Mouse (Mus musculus) left cerebral cortex, postnatal 36 days (tissue): ENCODE measurements at regions not wholly inside any gene's neighbourhood (a gene's known extent, or its start where the extent isn't known, plus 50 kb on each side); places are given as distances from the start of the nearest gene placed in this dataset.

ENCODE experiments used
- DNase-seq, 2 experiments: peaks; one replicate each; pipeline ENCODE4 v3.0.0; 2021 to 2022; ENCODE audit warnings: low spot score in 2 of 2, mixed read lengths in 1 of 2
- intact Hi-C: fragments of 180-260 bp; cut with DNase I; formaldehyde crosslinking; loops from one replicate; pipeline ENCODE4 v1.15.1; 2025

- intact Hi-C loops: no loop called here
- no peak for DNase-seq
These were observed 1130.7 kb downstream of the Gsdmc2 start for GRCm38 (mm10) chr15:62714265-62714664.

GRCm38 (mm10) chr15:62712543-62713131, 1132.3 kb downstream of the Gsdmc2 start:
- intact Hi-C loops: no loop called here

GRCm38 (mm10) chr15:62712060-62712542, 1132.9 kb downstream of the Gsdmc2 start:
- intact Hi-C loops: no loop called here
- no peak for DNase-seq

More at GRCm38 (mm10) chr15:62712543-62713131, 1132.3 kb downstream of the Gsdmc2 start:
- DNase-seq: no peak

- intact Hi-C loops: no loop called here
- no peak for DNase-seq
These were observed 1135.4 kb downstream of the Gsdmc2 start for GRCm38 (mm10) chr15:62709546-62709945.

GRCm38 (mm10) chr15:62698559-62698958, 1146.4 kb downstream of the Gsdmc2 start:
- no peak for DNase-seq
- intact Hi-C loops: no loop called here

GRCm38 (mm10) chr15:62694734-62695133, 1150.2 kb downstream of the Gsdmc2 start:
- intact Hi-C loops: no loop called here
- no peak for DNase-seq

- no peak for DNase-seq
- intact Hi-C loops: no loop called here
These were observed 1151.3 kb downstream of the Gsdmc2 start for GRCm38 (mm10) chr15:62693671-62694070.

GRCm38 (mm10) chr15:62673410-62673809, 1171.6 kb downstream of the Gsdmc2 start:
- no peak for DNase-seq
- intact Hi-C loops: no loop called here

- intact Hi-C loops: no loop called here
- DNase-seq: no peak
These were observed 1175.0 kb downstream of the Gsdmc2 start for GRCm38 (mm10) chr15:62670026-62670425.

GRCm38 (mm10) chr15:62659096-62659495, 1185.9 kb downstream of the Gsdmc2 start:
- intact Hi-C loops: no loop called here
- DNase-seq: no peak

GRCm38 (mm10) chr15:62658695-62659094, 1186.3 kb downstream of the Gsdmc2 start:
- intact Hi-C loops: no loop called here

GRCm38 (mm10) chr15:62646476-62647168, 1198.4 kb downstream of the Gsdmc2 start:
- no peak for DNase-seq
- intact Hi-C loops: no loop called here

More at GRCm38 (mm10) chr15:62658695-62659094, 1186.3 kb downstream of the Gsdmc2 start:
- DNase-seq: no peak

GRCm38 (mm10) chr15:62644744-62645143, 1200.2 kb downstream of the Gsdmc2 start:
- intact Hi-C loops: no loop called here
- DNase-seq: no peak

GRCm38 (mm10) chr15:62644296-62644695, 1200.7 kb downstream of the Gsdmc2 start:
- DNase-seq: no peak
- intact Hi-C loops: no loop called here

- intact Hi-C loops: no loop called here
- DNase-seq: no peak
These were observed 1203.8 kb downstream of the Gsdmc2 start for GRCm38 (mm10) chr15:62641051-62641710.

GRCm38 (mm10) chr15:62625406-62625805, 1219.6 kb downstream of the Gsdmc2 start:
- intact Hi-C loops: no loop called here
- DNase-seq: no peak

GRCm38 (mm10) chr15:62616042-62616441, 1228.9 kb downstream of the Gsdmc2 start:
- intact Hi-C loops: no loop called here
- no peak for DNase-seq

GRCm38 (mm10) chr15:62596735-62597134, 1248.2 kb downstream of the Gsdmc2 start:
- intact Hi-C loops: no loop called here
- DNase-seq: no peak

GRCm38 (mm10) chr15:62588580-62588979, 1256.4 kb downstream of the Gsdmc2 start:
- intact Hi-C loops: no loop called here
- DNase-seq: no peak

- intact Hi-C loops: no loop called here
- no peak for DNase-seq
These were observed 1266.2 kb downstream of the Gsdmc2 start for GRCm38 (mm10) chr15:62578788-62579187.

- intact Hi-C loops: no loop called here
These were observed 1269.2 kb downstream of the Gsdmc2 start for GRCm38 (mm10) chr15:62575791-62576190.

More at GRCm38 (mm10) chr15:62575791-62576190, 1269.2 kb downstream of the Gsdmc2 start:
- no peak for DNase-seq
